Mouse (Mus musculus) left cerebral cortex, postnatal 4 days (tissue): Measurements from ENCODE around the gene Numbl. TPM values are rescaled to one million over a fixed set of nuclear protein-coding genes. Genes with fewer than 3 reads are reported as not detected.

Experiments used
- DNase-seq: peaks from one replicate; pipeline ENCODE4 v3.0.0-alpha.2; 2022
- intact Hi-C: fragments of 180-260 bp; cut with DNase I; formaldehyde crosslinking; loops from one replicate; pipeline ENCODE4 v1.15.1; 2025
- total RNA-seq, 2 experiments: library from RNA; stranded (reverse); gene quantifications; 2 replicates each; pipeline ENCODE4 v1.2.3; 2021

Numbl gene
- total RNA-seq, 2 experiments from 2014 or later: 101 to 104 TPM

GRCm38 (mm10) chr7:27290555-27290954 lies 32.3 kb downstream of the Numbl start:
- intact Hi-C loops: no loop called here
- no peak for DNase-seq

DNA sequence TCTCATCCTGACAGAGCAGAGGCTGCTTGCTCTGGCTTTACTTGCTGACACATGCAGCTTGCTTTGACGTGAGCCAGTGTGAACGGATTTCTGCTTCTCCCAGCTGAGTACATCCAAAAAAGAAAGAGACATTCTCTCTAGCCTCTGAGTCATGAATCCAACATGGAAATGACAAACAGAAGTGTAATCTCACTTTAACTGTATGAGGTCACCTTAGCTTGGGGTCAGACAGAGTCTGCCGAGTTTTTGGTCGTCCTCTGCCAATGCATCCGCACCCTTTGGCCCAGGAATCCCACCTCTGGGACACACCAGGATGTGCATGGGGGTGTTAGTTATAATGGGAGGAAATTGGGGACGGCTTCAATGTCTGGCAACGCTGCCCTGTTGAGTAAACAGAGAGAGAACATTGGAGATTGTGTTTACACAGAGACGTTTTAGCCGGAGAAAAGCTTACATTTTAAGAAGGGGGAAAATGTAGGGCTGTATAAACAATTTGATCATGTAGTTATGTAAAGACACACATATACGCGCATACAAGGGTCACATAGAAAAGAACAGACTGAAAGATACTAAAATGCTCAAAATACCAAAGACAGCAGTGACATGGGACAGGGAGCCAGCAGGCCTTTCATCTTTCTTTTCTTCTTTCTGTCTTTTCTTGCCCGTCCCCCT lies 33.7 kb downstream of the Numbl start:
- intact Hi-C loops: no loop called here
- DNase-seq: no peak

DNA sequence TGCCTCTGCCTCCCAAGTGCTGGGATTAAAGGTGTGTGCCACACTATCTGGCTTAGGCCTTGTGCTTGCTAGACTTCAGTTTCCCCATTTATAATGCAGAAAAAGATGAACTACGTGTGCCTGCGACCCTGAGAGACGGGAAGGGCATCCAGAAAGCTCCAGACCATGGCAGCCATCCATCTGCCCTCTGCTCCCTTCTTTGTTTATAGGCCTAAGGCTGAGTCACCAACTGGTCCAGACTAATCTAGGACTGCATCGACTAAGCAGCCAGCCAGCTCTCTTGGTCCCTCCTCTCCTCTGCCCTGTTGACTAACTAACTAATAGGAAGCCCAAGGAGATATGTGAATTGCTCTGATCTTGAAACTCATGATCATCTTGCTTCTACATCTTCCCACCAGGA lies 37.7 kb downstream of the Numbl start:
- intact Hi-C loops: no loop called here

DNA sequence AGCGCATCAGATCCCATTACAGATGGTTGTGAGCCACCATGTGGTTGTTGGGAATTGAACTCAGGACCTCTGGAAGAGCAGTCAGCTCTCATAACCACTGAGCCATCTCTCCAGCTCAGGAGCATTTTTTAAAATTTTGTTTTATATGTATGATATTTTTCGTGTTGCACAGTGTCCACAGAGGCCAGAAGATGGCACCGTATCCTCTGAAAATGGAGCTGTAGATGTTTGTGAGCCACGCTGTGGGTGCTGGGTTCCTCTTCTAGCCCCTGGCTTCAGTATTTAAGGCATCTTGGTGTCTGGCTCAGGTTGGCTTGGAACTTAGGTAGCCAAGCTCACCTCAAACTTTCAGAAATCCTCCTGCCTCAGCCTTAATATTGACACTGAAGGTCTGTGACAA lies 38.3 kb downstream of the Numbl start:
- DNase-seq: no peak
- intact Hi-C loops: no loop called here

More for the DNA sequence above, 37.7 kb downstream of the Numbl start:
- no peak for DNase-seq

DNA sequence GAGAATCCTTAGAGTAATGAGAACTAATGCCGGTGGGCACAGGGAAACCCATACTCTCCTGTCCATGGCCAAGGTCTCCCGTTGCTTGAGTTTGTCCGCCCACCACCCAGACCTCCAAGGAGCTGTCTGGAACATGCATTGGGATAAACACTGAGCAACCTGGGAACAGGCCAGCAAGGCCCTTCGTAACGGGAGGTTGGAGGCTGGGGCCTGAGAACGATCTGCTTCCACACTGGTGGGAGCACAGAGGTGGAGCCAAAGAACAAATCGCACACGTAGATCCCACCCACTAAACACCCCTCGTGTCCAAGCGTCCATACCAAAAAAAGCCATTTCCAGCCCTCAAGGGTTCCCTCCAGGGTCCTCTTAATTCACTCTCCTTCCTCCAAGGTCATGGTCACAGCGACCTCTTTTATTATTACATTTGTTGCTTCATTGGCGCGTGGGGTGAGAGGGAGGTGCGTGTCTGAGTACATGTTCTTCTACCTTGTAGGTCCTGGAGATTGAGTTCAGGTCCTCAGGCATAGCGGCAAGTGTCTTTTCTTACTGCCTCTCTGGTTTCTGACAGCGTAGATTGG lies 39.9 kb downstream of the Numbl start:
- intact Hi-C loops: no loop called here
- no peak for DNase-seq

- peak; percentile 44 for DNase-seq
- intact Hi-C loops: no loop called here
These were observed 40.6 kb downstream of the Numbl start for GRCm38 (mm10) chr7:27298816-27299215.

DNA sequence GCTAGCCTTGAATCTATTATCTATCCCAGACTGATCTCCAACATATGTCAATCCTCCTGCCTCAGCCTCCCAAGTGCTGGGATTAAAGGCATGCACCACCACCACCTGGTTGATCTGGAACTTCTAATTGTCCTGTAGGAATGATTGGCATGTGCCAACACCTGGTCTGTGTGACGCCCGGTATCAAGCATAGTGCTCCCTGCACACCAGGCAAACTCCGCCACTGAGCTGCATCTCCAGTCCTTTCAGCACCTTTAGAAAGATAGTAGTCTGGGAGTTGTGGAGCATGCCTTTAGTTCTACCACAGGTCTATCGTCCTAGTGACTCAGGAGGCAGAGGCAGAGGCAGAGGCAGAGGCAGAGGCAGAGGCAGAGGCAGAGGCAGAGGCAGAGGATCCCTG lies 42.1 kb downstream of the Numbl start:
- intact Hi-C loops: no loop called here
- no peak for DNase-seq

GRCm38 (mm10) chr7:27300801-27301200 lies 42.6 kb downstream of the Numbl start:
- intact Hi-C loops: no loop called here
- DNase-seq: no peak

DNA sequence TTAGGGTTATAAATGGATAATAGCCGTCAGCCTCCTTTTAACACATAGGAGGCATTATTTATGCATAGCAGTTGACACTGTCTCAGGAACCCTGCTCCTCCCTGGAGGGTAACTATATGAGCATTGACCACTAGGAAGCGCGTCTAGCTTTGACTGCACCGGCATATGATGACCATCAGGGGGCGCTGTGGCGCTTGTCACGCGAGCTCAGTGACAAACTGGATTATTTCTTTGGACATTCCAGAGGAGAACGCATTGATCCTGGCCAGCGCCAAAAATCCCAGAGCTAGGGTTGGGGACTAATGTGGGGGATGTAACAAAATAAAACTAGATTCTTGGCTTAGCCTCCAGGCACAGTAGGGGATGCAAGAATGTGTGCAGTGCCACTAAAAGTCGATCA lies 43.9 kb downstream of the Numbl start:
- intact Hi-C loops: no loop called here
- peak; percentile 79 for DNase-seq

GRCm38 (mm10) chr7:27305091-27305730 lies 47.0 kb downstream of the Numbl start:
- intact Hi-C loops: no loop called here
- no peak for DNase-seq

- intact Hi-C loops: no loop called here
- DNase-seq: peak; percentile 49
These were observed 48.2 kb downstream of the Numbl start for GRCm38 (mm10) chr7:27306161-27307160.

GRCm38 (mm10) chr7:27307551-27307950 lies 49.3 kb downstream of the Numbl start:
- intact Hi-C loops: no loop called here
- DNase-seq: no peak

GRCm38 (mm10) chr7:27308821-27309549 lies 50.8 kb downstream of the Numbl start:
- DNase-seq: no peak
- intact Hi-C loops: no loop called here

DNA sequence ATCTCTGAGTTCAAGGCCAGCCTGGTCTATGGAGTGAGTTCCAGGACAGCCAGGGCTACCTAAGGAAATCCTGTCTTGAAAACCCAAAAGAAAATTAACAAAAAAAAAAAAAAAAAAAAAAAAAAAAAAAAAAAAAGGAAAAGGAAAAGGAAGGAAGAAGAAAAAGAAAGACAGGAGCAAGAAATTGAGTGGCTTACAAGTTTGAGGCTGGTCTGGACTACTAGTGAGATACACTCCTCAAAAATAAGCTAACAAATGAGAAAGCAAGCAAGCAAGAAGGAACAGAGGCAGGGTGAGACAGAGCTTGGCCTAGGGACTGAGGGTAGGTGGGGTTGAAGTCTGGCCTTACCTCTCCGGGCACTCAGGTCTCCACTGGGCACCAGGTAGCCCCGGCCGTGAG lies 51.6 kb downstream of the Numbl start:
- intact Hi-C loops: no loop called here
- no peak for DNase-seq

- peak; percentile 91 for DNase-seq
These were observed 52.1 kb downstream of the Numbl start for GRCm38 (mm10) chr7:27310306-27310705.

DNA sequence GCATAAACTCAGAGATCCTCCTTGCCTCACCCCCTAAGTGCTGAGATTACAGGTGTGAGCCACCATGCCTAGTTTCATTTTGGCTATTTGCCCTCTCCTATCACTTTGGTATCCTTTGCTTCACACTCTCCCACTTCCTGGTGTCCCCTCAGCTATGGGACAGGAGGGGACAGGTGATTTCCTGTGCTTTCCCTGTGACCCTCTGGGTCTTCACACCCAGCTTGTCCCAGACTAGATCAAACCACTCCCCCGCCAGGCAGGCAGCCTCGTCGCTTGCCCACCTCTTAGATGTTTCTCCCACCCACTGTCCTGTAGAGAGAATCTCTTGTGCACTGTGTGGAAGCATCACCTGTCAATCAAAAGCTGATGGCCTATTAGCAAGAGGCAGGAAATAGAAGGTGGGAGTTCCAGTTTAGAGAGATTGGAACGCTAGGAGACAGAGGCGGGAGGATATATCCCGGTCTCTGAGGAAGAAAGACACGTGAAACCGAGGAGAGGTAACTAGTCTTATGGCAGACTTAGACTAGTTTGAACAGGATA lies 52.8 kb downstream of the Numbl start:
- intact Hi-C loops: no loop called here
- DNase-seq: no peak

More at GRCm38 (mm10) chr7:27310306-27310705, 52.1 kb downstream of the Numbl start:
- intact Hi-C loops: no loop called here

DNA sequence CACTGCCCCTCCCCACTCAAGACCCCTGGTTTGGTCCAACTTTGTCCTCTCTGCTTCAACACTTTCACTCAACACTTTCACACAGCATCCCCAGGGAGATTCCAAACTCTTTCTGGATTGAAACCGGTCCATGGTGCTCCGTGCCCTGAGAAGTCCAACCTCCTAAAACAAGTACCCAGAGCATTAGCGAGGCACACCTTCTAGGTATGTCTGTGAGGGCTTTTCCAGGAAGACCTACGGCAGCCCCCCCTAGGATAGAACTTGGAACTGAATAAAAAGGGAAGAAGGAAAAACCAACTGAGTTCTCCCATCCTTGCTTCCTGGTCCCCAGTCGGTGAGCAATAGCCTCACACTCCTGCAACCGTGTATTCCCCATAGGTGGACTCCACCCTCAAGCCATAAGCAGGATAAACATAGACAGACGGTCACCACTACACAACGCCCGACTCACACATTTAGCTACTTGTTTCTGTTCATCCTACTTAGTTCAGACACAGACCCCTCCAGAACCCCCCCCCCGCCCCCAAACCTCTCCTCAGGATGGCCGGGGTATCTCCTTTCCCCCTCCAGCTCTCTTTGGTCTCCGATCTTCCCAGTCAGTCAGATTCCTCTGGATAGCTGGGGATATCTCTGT lies 53.5 kb downstream of the Numbl start:
- DNase-seq: no peak
- intact Hi-C loops: no loop called here

- intact Hi-C loops: no loop called here
- no peak for DNase-seq
These were observed 56.2 kb downstream of the Numbl start for GRCm38 (mm10) chr7:27314393-27314792.

DNA sequence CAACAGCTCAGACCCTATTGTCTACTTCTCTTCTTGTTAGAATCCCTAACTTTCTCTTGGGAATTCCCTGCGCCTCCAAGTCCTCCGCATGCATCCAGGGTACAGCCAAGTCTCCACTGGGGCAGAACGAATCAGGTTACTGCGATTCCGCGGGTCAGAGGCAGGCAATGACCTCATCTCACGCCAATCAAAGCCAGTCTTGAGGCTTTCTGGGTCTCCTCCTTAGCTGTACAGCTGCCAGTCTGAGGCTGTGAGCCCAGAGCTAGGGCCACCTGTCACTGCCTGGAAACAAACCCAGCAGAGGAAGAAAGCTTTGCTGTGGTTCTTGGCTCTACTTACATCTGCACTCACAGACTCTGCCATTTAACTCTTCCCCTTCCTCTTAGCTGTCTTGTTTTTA lies 57.7 kb downstream of the Numbl start:
- intact Hi-C loops: no loop called here
- DNase-seq: peak; percentile 87

- no peak for DNase-seq
- intact Hi-C loops: no loop called here
These were observed 61.2 kb downstream of the Numbl start for GRCm38 (mm10) chr7:27319411-27319810.
